Mouse (Mus musculus) thymus, postnatal 14 days (tissue): ENCODE results near the gene Gm5485.

Experiments used
- DNase-seq: peaks from one replicate; pipeline ENCODE4 v3.0.0; 2021

The Gm5485 gene

GRCm38 (mm10) chr16:48368096-48368495 lies 44.1 kb downstream of the Gm5485 start:
- DNase-seq: no peak

- DNase-seq: peak; percentile 30
Observed at GRCm38 (mm10) chr16:48366801-48367200, 45.4 kb downstream of the Gm5485 start.

- DNase-seq: no peak
Observed at GRCm38 (mm10) chr16:48360887-48361286, 51.3 kb downstream of the Gm5485 start.

GRCm38 (mm10) chr16:48356417-48356816 lies 55.8 kb downstream of the Gm5485 start:
- no peak for DNase-seq

GRCm38 (mm10) chr16:48355716-48356115 lies 56.5 kb downstream of the Gm5485 start:
- no peak for DNase-seq
